Mouse (Mus musculus) effector memory CD4-positive, alpha-beta T cell, adult 7 months (primary cell): ENCODE measurements around the gene Apoh. TPM values are rescaled to one million over a fixed set of nuclear protein-coding genes. Genes with fewer than 3 reads are reported as not detected.

Experiments
- polyA plus RNA-seq: library from polyadenylated mRNA; unstranded; fragments of 100-300 nt; shearing (Covaris generic); gene quantifications from one replicate; pipeline ENCODE4 v1.2.1, GENCODE M21; 2017

Gene Apoh
- polyA plus RNA-seq = not detected

DNA sequence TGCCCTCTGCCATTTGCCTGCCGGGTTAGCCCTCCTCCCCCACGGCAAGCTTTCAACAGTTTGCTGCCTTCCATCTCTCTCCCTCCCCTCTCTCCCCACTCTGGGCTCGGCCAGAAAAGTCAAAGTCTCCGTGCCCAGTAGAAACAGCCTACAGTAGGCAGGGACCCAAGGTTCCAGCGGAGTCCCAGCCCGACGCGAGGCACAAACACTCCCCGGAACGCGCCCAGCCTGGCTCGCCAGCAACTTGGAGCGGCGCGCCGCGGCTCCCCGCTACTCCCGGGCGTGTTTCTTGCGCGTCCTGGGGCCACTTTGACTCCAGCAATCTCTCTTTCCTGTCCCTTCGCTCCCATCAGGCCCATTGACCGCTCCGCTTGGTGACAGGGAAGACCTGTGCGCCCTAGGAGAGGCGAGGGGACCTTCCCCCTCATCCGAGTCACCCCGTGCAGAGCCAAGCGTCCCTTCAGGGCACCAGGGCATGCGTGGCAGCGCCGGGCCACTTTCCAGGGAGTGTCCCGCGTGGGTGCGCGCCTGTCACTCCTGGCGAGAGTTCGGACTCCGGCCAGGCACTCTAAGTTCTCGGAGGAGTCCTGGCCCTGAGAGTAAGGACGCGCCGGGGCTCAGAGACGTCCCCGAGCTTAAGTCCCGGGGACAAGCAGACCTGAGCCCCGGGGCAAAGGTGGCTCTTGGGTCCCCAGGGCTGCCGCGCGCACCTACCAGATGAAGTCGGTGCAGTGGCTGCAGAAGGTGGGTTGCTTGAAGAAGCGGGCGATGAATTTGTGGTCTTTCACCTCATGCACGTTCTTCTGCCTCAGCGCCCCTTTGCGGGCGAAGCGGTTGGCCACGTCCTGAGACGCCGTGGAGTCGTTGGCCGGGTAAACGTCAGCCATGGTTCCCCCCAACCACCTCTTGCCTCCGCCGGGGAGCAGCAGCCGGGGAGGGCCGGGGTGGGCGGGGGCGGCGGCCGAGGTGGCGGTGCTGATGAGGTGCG, at the start of gene Apoh:
Apoh (plus strand) TSS at position 574 of the 988 bp plus-strand sequence.

DNA sequence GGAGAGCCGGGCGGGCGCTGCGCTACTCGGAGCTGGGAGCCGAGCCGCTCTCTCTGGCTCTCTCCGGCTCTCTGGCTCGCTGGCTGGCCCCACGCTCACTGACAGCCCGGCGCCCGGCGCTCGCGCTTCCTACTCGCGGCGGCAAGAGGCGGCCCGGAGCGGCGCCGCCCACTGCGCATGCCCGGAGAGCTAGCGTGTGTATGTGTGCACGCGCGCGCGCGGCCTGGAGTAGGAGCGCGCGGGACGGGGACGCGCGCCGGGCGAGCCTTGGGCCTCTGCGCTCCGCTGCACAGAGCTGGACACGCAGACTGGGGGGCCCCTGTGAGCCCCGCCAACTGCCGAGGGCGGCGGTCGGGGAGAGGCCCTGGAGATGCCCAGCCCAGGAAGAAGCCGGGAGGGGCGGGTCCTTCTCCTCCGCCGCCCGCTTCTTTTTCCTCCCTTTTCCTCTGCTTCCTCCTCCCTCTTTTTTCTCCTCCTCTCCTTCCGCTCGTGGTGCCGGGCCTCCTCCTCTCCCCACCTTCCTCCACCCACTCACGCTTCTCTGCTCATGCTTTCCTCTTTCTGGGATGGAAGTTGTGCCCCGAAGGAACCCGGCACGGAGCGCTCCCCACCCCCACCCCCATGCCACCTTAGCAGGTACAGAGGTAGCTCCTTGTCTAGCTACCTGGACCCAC, 772 bp downstream of the Apoh start, which contains the start of gene Prkca:
Prkca (minus strand) TSS at position 140 of the 674 bp plus-strand sequence.

DNA sequence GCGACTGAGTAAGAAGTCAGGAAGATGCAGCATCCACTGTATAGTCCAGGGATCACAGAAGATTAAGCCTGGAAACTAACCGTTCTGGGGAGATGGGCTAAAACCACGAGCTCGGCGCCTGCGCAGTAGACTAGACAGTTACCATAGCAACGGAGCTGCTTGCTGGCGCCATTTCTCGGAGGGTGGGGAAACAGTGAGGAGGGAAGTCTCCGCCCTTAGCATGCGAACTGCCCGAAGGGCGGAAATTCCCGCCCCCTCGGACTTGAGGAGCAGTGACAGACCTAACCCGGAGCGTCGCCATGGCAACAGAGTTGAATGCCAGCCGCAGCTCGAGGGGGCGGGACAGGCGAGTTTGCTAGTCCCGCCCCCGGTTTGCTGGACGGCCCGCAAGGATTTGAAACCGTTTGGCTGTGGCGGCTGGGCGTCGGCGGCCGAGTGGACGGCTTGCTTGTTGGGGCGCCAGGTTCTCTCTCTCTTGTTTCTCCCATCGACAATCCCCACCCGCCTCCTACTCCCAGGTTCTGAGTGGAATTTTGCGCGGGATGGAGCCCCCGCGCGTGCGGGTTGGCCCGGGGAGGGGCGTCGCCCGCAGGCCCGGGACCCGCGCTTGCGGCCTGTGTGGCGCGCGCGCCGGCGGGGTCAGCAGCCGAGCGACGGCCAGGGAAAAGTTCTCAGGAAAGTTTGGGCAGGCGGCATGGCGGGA, 81.9 kb downstream of the Apoh start, which contains the start of gene Cep112:
Cep112 (plus strand) TSS at position 304 of the 703 bp plus-strand sequence.

Other genes with a start within 250 kb of the Apoh start
- 117 TPM for gene Prkca, start 574 bp downstream of the Apoh start, polyA plus RNA-seq
- not detected for gene Cep112, start 81.8 kb downstream of the Apoh start, polyA plus RNA-seq